Mouse (Mus musculus) MEL (cell line): ENCODE measurements at regions not wholly inside any gene's neighbourhood (a gene's known extent, or its start where the extent isn't known, plus 50 kb on each side); places are given as distances from the start of the nearest gene placed in this dataset.

Experiments used
- DNase-seq: peaks from one replicate; pipeline ENCODE4 v3.0.0; 2011; ENCODE audit warnings: low read depth, low spot score
- H3K27ac ChIP-seq: 2 replicates; pipeline ENCODE4 v1.5.1; 2012; ENCODE audit warnings: low read depth, mild to moderate bottlenecking, control low read depth, low read length, moderate library complexity; ENCODE audit not compliant: control insufficient read depth
- H3K27me3 ChIP-seq, 2 experiments: fragments of 150-350 bp in 1 of 2; sonication (generic) in 1 of 2; 2 replicates each; pipeline ENCODE4 v1.6.1; 2012; ENCODE audit warnings: low read length in 2 of 2, mild to moderate bottlenecking in 2 of 2, improper control_type of control experiment in 1 of 2, moderate library complexity in 1 of 2; ENCODE audit not compliant: insufficient read depth in 2 of 2, control insufficient read depth in 1 of 2
- H3K36me3 ChIP-seq, 2 experiments: 2 replicates each; pipeline ENCODE4 v1.6.1; 2012 to 2014; ENCODE audit warnings: low read length in 2 of 2, improper control_type of control experiment in 1 of 2, inconsistent platforms in 1 of 2, mild to moderate bottlenecking in 1 of 2; ENCODE audit not compliant: insufficient read depth in 2 of 2, control insufficient read depth in 1 of 2
- H3K4me1 ChIP-seq, 2 experiments: fragments of 150-350 bp in 1 of 2; sonication (generic) in 1 of 2; 2 replicates each; pipeline ENCODE4 v1.6.1; 2012; ENCODE audit warnings: low read length in 2 of 2, improper control_type of control experiment in 1 of 2, mild to moderate bottlenecking in 1 of 2; ENCODE audit not compliant: insufficient read depth in 2 of 2, control insufficient read depth in 1 of 2
- H3K4me3 ChIP-seq, 2 experiments: fragments of 150-350 bp in 1 of 2; sonication (generic) in 1 of 2; 2 replicates each; pipeline ENCODE4 v1.5.1; 2012; ENCODE audit warnings: low read depth in 2 of 2, low read length in 2 of 2, mild to moderate bottlenecking in 2 of 2, moderate library complexity in 2 of 2, control low read depth in 1 of 2, improper control_type of control experiment in 1 of 2; ENCODE audit not compliant: control insufficient read depth in 1 of 2, insufficient read depth in 1 of 2
- H3K79me2 ChIP-seq: 2 replicates; pipeline ENCODE4 v1.6.1; 2012; ENCODE audit warnings: mild to moderate bottlenecking, low read length, moderate library complexity; ENCODE audit not compliant: control insufficient read depth, poor library complexity, insufficient read depth
- H3K9ac ChIP-seq: 2 replicates; pipeline ENCODE4 v1.6.1; 2012; ENCODE audit warnings: low read depth, mild to moderate bottlenecking, control low read depth, low read length, moderate library complexity; ENCODE audit not compliant: control insufficient read depth, poor library complexity, severe bottlenecking
- H3K9me3 ChIP-seq: fragments of 150-350 bp; sonication (generic); replicated peaks from 2 replicates; pipeline ENCODE4 v1.6.1; 2012; ENCODE audit warnings: mild to moderate bottlenecking, low read length, improper control_type of control experiment, moderate library complexity; ENCODE audit not compliant: insufficient read depth
- CHD1 ChIP-seq: IDR thresholded peaks from 2 replicates; pipeline ENCODE4 v1.6.1; 2012; ENCODE audit warnings: low read depth, mild to moderate bottlenecking, inconsistent platforms, low read length, improper control_type of control experiment
- E2F4 ChIP-seq: IDR thresholded peaks from 2 replicates; pipeline ENCODE4 v1.6.1; 2011; ENCODE audit warnings: low read depth, low read length, improper control_type of control experiment, borderline replicate concordance
- ELF1 ChIP-seq: IDR thresholded peaks from 2 replicates; pipeline ENCODE4 v1.6.1; 2014; ENCODE audit warnings: low read depth, mild to moderate bottlenecking, inconsistent platforms, low read length, improper control_type of control experiment, moderate library complexity
- GABPA ChIP-seq: IDR thresholded peaks from 2 replicates; pipeline ENCODE4 v1.6.1; 2012; ENCODE audit warnings: low read depth, mild to moderate bottlenecking, inconsistent platforms, low read length, improper control_type of control experiment, moderate library complexity
- GATA1 ChIP-seq: IDR thresholded peaks from 2 replicates; pipeline ENCODE4 v1.6.1; 2011; ENCODE audit warnings: low read depth, low read length, improper control_type of control experiment
- HCFC1 ChIP-seq: IDR thresholded peaks from 2 replicates; pipeline ENCODE4 v1.6.1; 2012; ENCODE audit warnings: low read depth, mild to moderate bottlenecking, inconsistent platforms, low read length, improper control_type of control experiment, moderate library complexity
- MAX ChIP-seq: IDR thresholded peaks from 2 replicates; pipeline ENCODE4 v1.6.1; 2011; ENCODE audit warnings: low read length, improper control_type of control experiment
- NELFE ChIP-seq: IDR thresholded peaks from 2 replicates; pipeline ENCODE4 v1.6.1; 2011; ENCODE audit warnings: low read depth, low read length, improper control_type of control experiment
- POLR2A ChIP-seq, 2 experiments: IDR thresholded peaks; 2 replicates each; pipeline ENCODE4 v1.6.1; 2011 to 2012; ENCODE audit warnings: low read length in 2 of 2, mild to moderate bottlenecking in 2 of 2, control low read depth in 1 of 2, improper control_type of control experiment in 1 of 2, low read depth in 1 of 2, moderate library complexity in 1 of 2; ENCODE audit not compliant: control insufficient read depth in 1 of 2, insufficient read depth in 1 of 2, poor library complexity in 1 of 2
- POLR2AphosphoS2 ChIP-seq: IDR thresholded peaks from 2 replicates; pipeline ENCODE4 v1.6.1; 2011; ENCODE audit warnings: low read length, improper control_type of control experiment
- RAD21 ChIP-seq: IDR thresholded peaks from 2 replicates; pipeline ENCODE4 v1.6.1; 2011; ENCODE audit warnings: mild to moderate bottlenecking, low read depth, low read length, improper control_type of control experiment
- SIN3A ChIP-seq: IDR thresholded peaks from 2 replicates; pipeline ENCODE4 v1.6.1; 2012; ENCODE audit warnings: low read length, improper control_type of control experiment, inconsistent platforms
- SMC3 ChIP-seq: IDR thresholded peaks from 2 replicates; pipeline ENCODE4 v1.6.1; 2011; ENCODE audit warnings: low read depth, low read length, improper control_type of control experiment
- TAL1 ChIP-seq: IDR thresholded peaks from 2 replicates; pipeline ENCODE4 v1.6.1; 2012; ENCODE audit warnings: mild to moderate bottlenecking, inconsistent platforms, low read length, moderate library complexity, mixed read lengths
- TBP ChIP-seq: IDR thresholded peaks from 2 replicates; pipeline ENCODE4 v1.8.0; 2011; ENCODE audit warnings: low read depth, low read length, improper control_type of control experiment
- UBTF ChIP-seq: IDR thresholded peaks from 2 replicates; pipeline ENCODE4 v1.6.1; 2012; ENCODE audit warnings: low read depth, mild to moderate bottlenecking, inconsistent platforms, low read length, improper control_type of control experiment, moderate library complexity, borderline replicate concordance; ENCODE audit not compliant: insufficient read depth
- USF1 ChIP-seq: IDR thresholded peaks from 2 replicates; pipeline ENCODE4 v1.6.1; 2014; ENCODE audit warnings: low read depth, mild to moderate bottlenecking, inconsistent platforms, low read length, improper control_type of control experiment, moderate library complexity
- ZC3H11A ChIP-seq: IDR thresholded peaks from 2 replicates; pipeline ENCODE4 v1.6.1; 2012; ENCODE audit warnings: low read depth, mild to moderate bottlenecking, inconsistent platforms, low read length, improper control_type of control experiment

GRCm38 (mm10) chr2:148558365-148558764, 114.0 kb upstream of the Nxt1 start (continued):
- no peak for TF ChIP-seq ZC3H11A

- Histone ChIP-seq H3K9me3 (no peaks in the 10 kb centered on the region), H3K4me3 (no peak overlapping the region), H3K27ac (no peak overlapping the region), H3K36me3 (no peaks in the 10 kb centered on the region), H3K9ac (no peak overlapping the region), H3K4me1 (no peaks in the 10 kb centered on the region), H3K79me2 (no peaks in the 10 kb centered on the region), H3K27me3 (no peaks in the 10 kb centered on the region)
- no peak for TF ChIP-seq GATA1
- no peak for TF ChIP-seq SMC3
- no peak for TF ChIP-seq ELF1
- no peak for TF ChIP-seq USF1
- TF ChIP-seq TBP: no peak
- no peak for TF ChIP-seq RAD21
- no peak for TF ChIP-seq MAX
- no peak for TF ChIP-seq CHD1
- no peak for TF ChIP-seq SIN3A
- no peak for TF ChIP-seq POLR2AphosphoS2
- no peak for TF ChIP-seq UBTF
- no peak for DNase-seq
These were observed 107.8 kb upstream of the Cd93 start for GRCm38 (mm10) chr2:148551207-148551606.

- no peaks in the 10 kb centered on the region for H3K36me3 ChIP-seq
- H3K9ac ChIP-seq: no peak overlapping the region
- no peaks in the 10 kb centered on the region for H3K9me3 ChIP-seq
- no peak overlapping the region for H3K27ac ChIP-seq
- H3K4me1 ChIP-seq: no peaks in the 10 kb centered on the region
- H3K4me3 ChIP-seq: no peak overlapping the region
- DNase-seq: no peak
- no peaks in the 10 kb centered on the region for H3K27me3 ChIP-seq
- TF ChIP-seq HCFC1 (no peak), GABPA (no peak), POLR2AphosphoS2 (no peak), E2F4 (no peak), SIN3A (no peak), NELFE (no peak), TAL1 (no peak), UBTF (no peak), POLR2A (IDR thresholded peaks at IDR 0.05; ENCODE audit: control insufficient read depth in 1 of 2, insufficient read depth in 1 of 2, low read depth in 1 of 2, low read length in 2 of 2, poor library complexity in 1 of 2) (no peak), USF1 (no peak)
- no peaks in the 10 kb centered on the region for H3K79me2 ChIP-seq
These were observed 106.3 kb upstream of the Cd93 start for GRCm38 (mm10) chr2:148549618-148550017.
